Mouse (Mus musculus) heart, postnatal 0 days (tissue): ENCODE measurements at regions not wholly inside any gene's neighbourhood (a gene's known extent, or its start where the extent isn't known, plus 50 kb on each side); places are given as distances from the start of the nearest gene placed in this dataset.

Experiments used
- ATAC-seq: fragments of 200-750 bp; cut with Nextera tagmentation; 2 replicates; pipeline ENCODE4 v1.8.0; 2017; ENCODE audit warnings: low read depth, moderate number of reproducible peaks, moderate library complexity; ENCODE audit not compliant: insufficient read depth
- DNase-seq: peaks from one replicate; pipeline ENCODE4 v3.0.0-alpha.2; 2016; ENCODE audit warnings: low spot score
- H3K27ac ChIP-seq: fragments of 300-500 bp; sonication (generic); 2 replicates; pipeline ENCODE4 v1.5.1; 2014; ENCODE audit warnings: low read depth, mild to moderate bottlenecking
- H3K27me3 ChIP-seq: fragments of 300-500 bp; sonication (generic); 2 replicates; pipeline ENCODE4 v1.6.1; 2014; ENCODE audit warnings: low read length, mixed read lengths; ENCODE audit not compliant: control insufficient read depth, insufficient read depth
- H3K36me3 ChIP-seq: fragments of 300-500 bp; sonication (generic); replicated peaks from 2 replicates; pipeline ENCODE4 v1.6.1; 2014; ENCODE audit warnings: low read length, mixed read lengths; ENCODE audit not compliant: control insufficient read depth, insufficient read depth
- H3K4me1 ChIP-seq: fragments of 300-500 bp; sonication (generic); 2 replicates; pipeline ENCODE4 v1.6.1; 2014; ENCODE audit warnings: antibody characterized with exemption; ENCODE audit not compliant: control insufficient read depth, insufficient read depth
- H3K4me2 ChIP-seq: fragments of 300-500 bp; sonication (generic); 2 replicates; pipeline ENCODE4 v1.6.1; 2014; ENCODE audit warnings: low read depth, mild to moderate bottlenecking, low read length, moderate library complexity
- H3K4me3 ChIP-seq: fragments of 300-500 bp; sonication (generic); 2 replicates; pipeline ENCODE4 v1.5.1; 2014; ENCODE audit warnings: low read depth, low read length
- H3K9ac ChIP-seq: fragments of 300-500 bp; sonication (generic); replicated peaks from 2 replicates; pipeline ENCODE4 v1.6.1; 2014; ENCODE audit warnings: low read depth, low read length, mixed read lengths
- H3K9me3 ChIP-seq: fragments of 300-500 bp; sonication (generic); replicated peaks from 2 replicates; pipeline ENCODE4 v1.6.1; 2016; ENCODE audit warnings: low read length; ENCODE audit not compliant: control insufficient read depth
- CTCF ChIP-seq: IDR thresholded peaks from 2 replicates; pipeline ENCODE4 v1.5.1; 2016; ENCODE audit warnings: antibody characterized with exemption, control low read depth, low read depth
- EP300 ChIP-seq: IDR thresholded peaks from 2 replicates; pipeline ENCODE4 v1.6.1; 2016; ENCODE audit warnings: antibody characterized with exemption, low read depth
- WGBS: fragments of 180-500 bp; shearing (Covaris S2); extraction: QIAGEN DNeasy Blood & Tissue Kit; methylation state at CpG from one replicate; pipeline ENCODE4 v1.1.7; 2014; 5-methylcytosine and 5-hydroxymethylcytosine counted together

DNA sequence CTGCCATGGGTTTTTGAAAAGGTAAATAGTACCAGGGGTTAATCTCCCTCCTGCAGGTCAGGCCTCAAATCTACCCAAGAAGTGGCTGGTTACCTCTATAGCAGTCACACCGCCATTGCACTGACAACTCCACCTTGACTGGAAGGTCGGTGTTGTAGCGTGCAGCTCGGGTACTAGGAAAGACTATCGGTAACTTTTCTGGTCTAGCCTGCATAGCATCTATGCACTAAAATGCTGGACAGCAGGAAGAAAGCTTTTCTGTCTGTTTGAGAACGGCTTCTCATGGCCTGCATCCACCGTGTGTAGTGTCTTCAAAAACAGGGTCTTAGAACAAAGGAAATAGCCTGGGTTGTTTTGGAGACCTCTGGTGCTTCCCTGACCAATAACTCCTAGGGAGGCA is 88.8 kb downstream of the Bms1 start:
- no peak overlapping the region for H3K4me2 ChIP-seq
- TF ChIP-seq CTCF, result no peak
- no peak for TF ChIP-seq EP300
- H3K4me1 ChIP-seq, result no peaks in the 10 kb centered on the region
- DNase-seq (no peak), ATAC-seq (no peak)
- no peaks in the 10 kb centered on the region for H3K27me3 ChIP-seq
- no peak overlapping the region for H3K4me3 ChIP-seq
- H3K36me3 ChIP-seq, result no peaks in the 10 kb centered on the region
- 89% methylated on average over 7 of the region's 7 CpGs for WGBS
- H3K9me3 ChIP-seq, result no peaks in the 10 kb centered on the region
- H3K27ac ChIP-seq, result no peak overlapping the region
- H3K9ac ChIP-seq, result no peak overlapping the region

DNA sequence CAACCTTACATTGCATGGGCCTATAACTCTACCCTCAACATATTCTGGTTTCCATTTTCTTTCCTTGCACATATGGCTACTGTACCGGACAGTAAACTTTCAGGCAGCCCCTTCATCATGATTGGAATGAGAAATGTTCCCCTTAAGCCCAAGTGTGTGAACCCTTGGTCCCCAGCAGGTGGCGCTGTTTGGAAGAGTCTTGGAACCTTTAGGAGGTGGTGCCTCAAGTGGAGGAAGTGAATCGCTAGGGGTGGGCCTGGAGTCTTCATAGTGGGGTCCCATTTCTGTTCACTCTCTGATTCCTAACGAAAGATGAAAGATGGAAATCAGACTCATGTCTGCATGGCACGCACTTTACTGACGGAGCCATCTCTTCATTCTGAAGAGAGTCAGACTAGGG is 91.8 kb downstream of the Bms1 start:
- DNase-seq, result no peak
- Histone ChIP-seq H3K27ac (no peak overlapping the region), H3K9me3 (no peaks in the 10 kb centered on the region), H3K4me2 (no peak overlapping the region), H3K4me3 (no peak overlapping the region), H3K9ac (no peak overlapping the region), H3K27me3 (no peaks in the 10 kb centered on the region; the same call in 1 of the 2 replicates), H3K36me3 (no peaks in the 10 kb centered on the region), H3K4me1 (no peaks in the 10 kb centered on the region)
- no peak for ATAC-seq
- WGBS, result 71% methylated on average over 6 of the region's 6 CpGs
- TF ChIP-seq EP300, result no peak
- peak; percentile 32 for TF ChIP-seq CTCF

DNA sequence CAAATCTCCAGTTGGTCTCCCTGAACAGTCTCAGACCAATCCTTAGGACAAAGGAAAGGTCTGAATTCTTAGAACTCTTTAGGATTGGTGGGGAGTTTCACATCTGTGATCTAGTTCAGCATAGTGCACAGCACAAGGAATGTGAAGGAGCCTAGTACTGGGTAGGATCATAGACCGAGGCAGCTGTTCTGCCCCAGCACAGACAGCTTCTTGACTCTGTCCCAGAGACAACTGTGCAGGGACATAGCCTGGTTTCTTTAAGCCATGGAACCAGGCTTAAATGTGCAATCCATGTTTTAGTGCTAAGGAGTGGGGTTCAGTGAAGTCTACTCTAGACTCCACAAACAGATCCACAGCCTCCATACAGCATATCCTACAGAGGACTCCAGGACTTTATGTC is 93.6 kb downstream of the Bms1 start:
- Histone ChIP-seq H3K4me3 (no peak overlapping the region), H3K27ac (no peak overlapping the region), H3K9me3 (no peaks in the 10 kb centered on the region), H3K4me2 (no peak overlapping the region), H3K27me3 (no peaks in the 10 kb centered on the region; the same call in 1 of the 2 replicates), H3K4me1 (no peaks in the 10 kb centered on the region), H3K36me3 (no peaks in the 10 kb centered on the region), H3K9ac (no peak overlapping the region)
- TF ChIP-seq CTCF (no peak), EP300 (no peak)
- no peak for ATAC-seq
- DNase-seq, result no peak
- WGBS, result 69% methylated on average over 1 of the region's 1 CpGs

GRCm38 (mm10) chr6:118324559-118324958 is 94.7 kb downstream of the Bms1 start:
- TF ChIP-seq CTCF (no peak), EP300 (no peak)
- ATAC-seq (peak; percentile 24; the same call in 1 of the 2 replicates), DNase-seq (no peak)
- Histone ChIP-seq H3K4me1 (no peaks in the 10 kb centered on the region), H3K36me3 (no peaks in the 10 kb centered on the region), H3K4me3 (no peak overlapping the region), H3K4me2 (no peak overlapping the region), H3K27me3 (no peaks in the 10 kb centered on the region; the same call in 1 of the 2 replicates), H3K9ac (no peak overlapping the region), H3K9me3 (no peaks in the 10 kb centered on the region), H3K27ac (no peak overlapping the region)
- 65% methylated on average over 4 of the region's 4 CpGs for WGBS

DNA sequence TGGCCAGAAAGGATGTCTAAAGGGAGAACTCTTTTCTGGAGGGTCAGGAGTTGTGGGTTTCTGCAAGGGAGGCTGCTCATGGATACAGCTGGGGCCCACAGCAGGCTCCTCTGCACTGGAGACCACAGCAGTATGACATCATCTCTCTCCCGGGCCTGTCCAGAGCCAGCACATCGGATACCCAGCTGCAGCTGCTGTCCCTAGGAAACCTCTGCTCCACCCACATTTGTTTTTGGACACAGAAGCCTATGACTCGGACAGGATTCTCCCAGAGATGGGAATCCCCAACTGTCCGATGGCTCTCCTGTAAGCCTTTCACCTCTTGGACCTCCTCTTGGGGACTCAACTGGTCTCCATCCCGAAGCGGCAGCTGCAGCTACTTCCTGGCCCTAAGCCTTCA is 96.2 kb downstream of the Bms1 start:
- ATAC-seq (peak; percentile 71), DNase-seq (peak; percentile 16)
- H3K9me3 ChIP-seq, result no peaks in the 10 kb centered on the region
- H3K36me3 ChIP-seq, result no peaks in the 10 kb centered on the region
- TF ChIP-seq EP300 (no peak), CTCF (no peak)
- H3K9ac ChIP-seq, result no peak overlapping the region
- H3K4me1 ChIP-seq, result no peaks in the 10 kb centered on the region
- no peak overlapping the region for H3K4me3 ChIP-seq
- 54% methylated on average over 6 of the region's 6 CpGs for WGBS
- no peak overlapping the region for H3K27ac ChIP-seq
- no peaks in the 10 kb centered on the region; the same call in 1 of the 2 replicates for H3K27me3 ChIP-seq
- H3K4me2 ChIP-seq, result no peak overlapping the region

- ATAC-seq, result no peak
- no peaks in the 10 kb centered on the region for H3K9me3 ChIP-seq
- no peak overlapping the region for H3K27ac ChIP-seq
- H3K9ac ChIP-seq, result no peak overlapping the region
- no peak for DNase-seq
- TF ChIP-seq CTCF (no peak), EP300 (no peak)
- no peaks in the 10 kb centered on the region; the same call in 1 of the 2 replicates for H3K27me3 ChIP-seq
- H3K4me3 ChIP-seq, result no peak overlapping the region
- no peaks in the 10 kb centered on the region for H3K36me3 ChIP-seq
- no peak overlapping the region for H3K4me2 ChIP-seq
- H3K4me1 ChIP-seq, result no peaks in the 10 kb centered on the region
- 45% methylated on average over 5 of the region's 5 CpGs for WGBS
Observed at GRCm38 (mm10) chr6:118322631-118323030, 96.6 kb downstream of the Bms1 start.
